Mouse (Mus musculus) ES-E14 (cell line): ENCODE results near the gene Ube2o. TPM values are rescaled to one million over a fixed set of nuclear protein-coding genes. Genes with fewer than 3 reads are reported as not detected.

Source experiments
- DNase-seq: peaks from one replicate; pipeline ENCODE4 v3.0.0-alpha.2; 2013; ENCODE audit warnings: low read depth, low spot score
- H3K27ac ChIP-seq: 2 replicates; pipeline ENCODE4 v1.5.1; 2012; ENCODE audit warnings: low read depth, mild to moderate bottlenecking, low read length, moderate library complexity, mixed read lengths; ENCODE audit not compliant: poor library complexity, insufficient read depth, severe bottlenecking
- H3K36me3 ChIP-seq: 2 replicates; pipeline ENCODE4 v1.6.1; 2012; ENCODE audit warnings: mild to moderate bottlenecking, low read length, moderate library complexity, mixed read lengths; ENCODE audit not compliant: control insufficient read depth, poor library complexity, insufficient read depth, severe bottlenecking
- H3K4me1 ChIP-seq, 2 experiments: fragments of 150-350 bp in 1 of 2; sonication (generic) in 1 of 2; 2 replicates each; pipeline ENCODE4 v1.6.1; 2012; ENCODE audit warnings: low read length in 2 of 2, mild to moderate bottlenecking in 1 of 2, mixed read lengths in 1 of 2; ENCODE audit not compliant: control insufficient read depth in 2 of 2, insufficient read depth in 2 of 2, poor library complexity in 1 of 2
- H3K4me3 ChIP-seq, 2 experiments: fragments of 150-350 bp in 1 of 2; sonication (generic) in 1 of 2; 2 replicates each; pipeline ENCODE4 v1.5.1; 2012; ENCODE audit warnings: low read length in 2 of 2, low read depth in 1 of 2, mild to moderate bottlenecking in 1 of 2, mixed read lengths in 1 of 2; ENCODE audit not compliant: insufficient read depth in 1 of 2, poor library complexity in 1 of 2, severe bottlenecking in 1 of 2
- H3K9ac ChIP-seq: 2 replicates; pipeline ENCODE4 v1.6.1; 2012; ENCODE audit warnings: low read depth, mild to moderate bottlenecking, low read length, mixed read lengths; ENCODE audit not compliant: poor library complexity, insufficient read depth, severe bottlenecking
- H3K9me3 ChIP-seq: fragments of 150-350 bp; sonication (generic); 2 replicates; pipeline ENCODE4 v1.6.1; 2012; ENCODE audit warnings: low read depth, mild to moderate bottlenecking, low read length; ENCODE audit not compliant: control insufficient read depth, insufficient read depth
- CHD2 ChIP-seq: IDR thresholded peaks from 2 replicates; pipeline ENCODE4 v1.6.1; 2014; ENCODE audit warnings: mild to moderate bottlenecking, low read depth, low read length, inconsistent platforms
- HCFC1 ChIP-seq: IDR thresholded peaks from 2 replicates; pipeline ENCODE4 v1.6.1; 2012; ENCODE audit warnings: low read length, inconsistent platforms, borderline replicate concordance; ENCODE audit not compliant: insufficient read depth
- MAFK ChIP-seq: IDR thresholded peaks from 2 replicates; pipeline ENCODE4 v1.6.1; 2014; ENCODE audit warnings: mild to moderate bottlenecking, low read depth, low read length, inconsistent platforms; ENCODE audit not compliant: insufficient read depth
- ZC3H11A ChIP-seq: IDR thresholded peaks from 2 replicates; pipeline ENCODE4 v1.6.1; 2012; ENCODE audit warnings: low read depth, mild to moderate bottlenecking, inconsistent platforms, low read length, borderline replicate concordance
- ZNF384 ChIP-seq: IDR thresholded peaks from 2 replicates; pipeline ENCODE4 v1.6.1; 2012; ENCODE audit warnings: low read depth, low read length, inconsistent platforms
- in situ Hi-C, 2 experiments: fragments of 600-800 bp; cut with MboI; formaldehyde crosslinking; loops; one replicate each; pipeline ENCODE4 v1.15.1; 2025; ENCODE audit warnings: low sequenced_read_pairs in 2 of 2, inconsistent platforms in 1 of 2; ENCODE audit not compliant: unreplicated experiment in 2 of 2
- total RNA-seq: library from RNA; depleted of rRNA; stranded (reverse); fragments of 300-350 nt; gene quantifications from 2 replicates; pipeline ENCODE4 v1.2.3, GENCODE M21; 2012

Gene Ube2o
- total RNA-seq, 1 experiment, result 45.2 TPM

- H3K9me3 ChIP-seq, result no peaks in the 10 kb centered on the region
- H3K9ac ChIP-seq, result no peak within 1 kb of the TSS
- H3K4me1 ChIP-seq, result peaks cover 0 to 5% of the 10 kb centered on the region in 2 experiments; a peak in 2 of 4 replicates
- no peaks in the 10 kb centered on the region for H3K36me3 ChIP-seq
- TF ChIP-seq MAFK, result no peak
- TF ChIP-seq CHD2, result no peak
- in situ Hi-C loops, result no loop called here
- DNase-seq, result no peak
- no peak within 1 kb of the TSS for H3K27ac ChIP-seq
- peak within 1 kb of the TSS in 1 of 2 experiments; percentile 83; a peak in 3 of 4 replicates for H3K4me3 ChIP-seq
Observed at GRCm38 (mm10) chr11:116530187-116531147, 50.8 kb downstream of the Ube2o start, which contains the start of gene Sphk1. Gene Sphk1, plus strand, starts transcription at chr11:116530925.

DNA sequence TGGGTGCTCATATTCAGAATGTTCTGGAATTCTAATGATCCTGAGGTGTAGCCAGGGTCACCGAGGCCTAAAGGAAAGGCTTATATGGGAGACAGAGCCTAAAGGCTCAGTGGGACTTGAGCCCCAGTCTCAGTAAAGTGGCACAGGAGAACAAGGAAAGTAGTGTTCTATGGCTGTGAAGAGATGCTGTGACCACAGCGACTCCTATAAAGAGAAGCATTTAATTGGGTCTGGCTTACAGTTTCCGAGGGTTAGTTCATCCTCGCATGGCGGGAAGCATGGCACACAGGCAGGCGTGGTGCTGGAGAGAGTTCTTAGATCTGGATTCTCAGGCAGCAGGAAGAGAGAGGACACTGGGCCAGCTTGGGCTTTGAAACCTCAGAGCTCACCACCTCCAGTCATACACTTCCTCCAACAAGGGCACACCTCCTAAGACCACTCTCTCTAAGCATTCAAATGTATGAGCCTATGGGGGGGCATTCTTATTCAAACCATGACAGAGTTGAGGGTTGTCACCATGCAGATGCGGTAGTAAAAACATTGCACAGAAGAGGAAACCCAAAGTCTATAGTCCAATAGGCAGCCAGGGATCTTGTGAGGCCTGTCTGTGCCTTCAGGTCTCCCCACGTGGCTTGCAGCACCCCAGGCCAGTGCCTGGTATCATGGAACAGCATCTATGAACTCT lies 52.5 kb downstream of the Ube2o start:
- Histone ChIP-seq H3K9me3 (no peaks in the 10 kb centered on the region), H3K4me3 (no peak overlapping the region), H3K27ac (no peak overlapping the region), H3K4me1 (peaks cover 0 to 5% of the 10 kb centered on the region in 2 experiments; a peak in 2 of 4 replicates), H3K36me3 (no peaks in the 10 kb centered on the region), H3K9ac (no peak overlapping the region)
- DNase-seq, result no peak
- no peak for TF ChIP-seq CHD2
- TF ChIP-seq MAFK, result no peak
- TF ChIP-seq ZNF384, result no peak
- no peak for TF ChIP-seq HCFC1
- in situ Hi-C loops, result no loop called here

- Histone ChIP-seq H3K9me3 (no peaks in the 10 kb centered on the region), H3K27ac (no peak overlapping the region), H3K36me3 (no peaks in the 10 kb centered on the region), H3K9ac (no peak overlapping the region), H3K4me3 (no peak overlapping the region), H3K4me1 (peaks cover 0 to 8% of the 10 kb centered on the region in 2 experiments; a peak in 1 of 4 replicates)
- TF ChIP-seq CHD2 (no peak), HCFC1 (no peak), ZC3H11A (no peak), ZNF384 (no peak), MAFK (no peak)
- in situ Hi-C loops, result no loop called here
- no peak for DNase-seq
Observed at GRCm38 (mm10) chr11:116523699-116524189, 57.5 kb downstream of the Ube2o start.

DNA sequence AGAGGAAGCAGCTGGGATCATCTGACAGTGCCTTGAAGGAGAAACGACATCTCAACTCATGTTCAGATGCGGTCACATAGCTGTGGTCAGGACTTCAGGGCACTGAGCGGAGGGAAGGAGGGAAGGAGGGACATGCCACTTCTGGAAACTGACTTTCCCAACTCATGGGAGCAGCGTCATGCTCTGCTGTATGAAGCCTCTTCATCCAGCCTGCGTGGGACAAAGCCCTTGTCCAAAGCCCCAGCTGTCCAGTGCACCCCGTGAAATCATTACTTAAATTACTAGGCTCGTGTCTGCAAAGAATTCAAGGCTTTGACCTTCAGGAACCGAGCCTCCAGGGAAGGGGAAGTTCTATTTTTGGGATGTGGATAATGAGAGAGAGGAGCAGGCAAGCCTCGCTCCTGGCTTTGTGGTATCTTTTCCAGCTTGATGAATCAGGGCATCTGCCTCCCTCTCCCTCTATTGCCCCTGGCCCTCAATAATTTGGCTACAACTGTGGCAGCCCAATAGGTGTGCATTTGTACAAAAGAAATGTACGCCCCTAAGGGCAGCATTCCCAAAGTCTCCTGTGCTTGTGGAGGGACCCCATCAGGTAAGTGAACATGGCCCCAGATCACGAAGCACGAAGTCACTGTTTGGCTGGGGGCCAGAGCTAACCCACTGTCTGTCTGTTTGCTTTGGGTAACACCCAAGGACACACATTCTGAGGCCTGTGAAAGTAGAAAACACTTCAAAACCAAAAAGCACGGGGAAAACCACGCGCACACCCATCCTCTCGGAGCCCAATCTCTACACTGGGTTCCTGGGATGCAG lies 58.2 kb downstream of the Ube2o start:
- H3K9ac ChIP-seq, result no peak overlapping the region
- in situ Hi-C loops, result no loop called here
- no peak overlapping the region for H3K27ac ChIP-seq
- TF ChIP-seq ZC3H11A (no peak), HCFC1 (no peak), MAFK (no peak), CHD2 (no peak), ZNF384 (no peak)
- no peaks in the 10 kb centered on the region for H3K36me3 ChIP-seq
- H3K4me1 ChIP-seq, result peaks cover 0 to 5% of the 10 kb centered on the region in 2 experiments; a peak in 1 of 4 replicates
- H3K9me3 ChIP-seq, result no peaks in the 10 kb centered on the region
- no peak for DNase-seq
- no peak overlapping the region for H3K4me3 ChIP-seq
